In the genomic region with DNA sequence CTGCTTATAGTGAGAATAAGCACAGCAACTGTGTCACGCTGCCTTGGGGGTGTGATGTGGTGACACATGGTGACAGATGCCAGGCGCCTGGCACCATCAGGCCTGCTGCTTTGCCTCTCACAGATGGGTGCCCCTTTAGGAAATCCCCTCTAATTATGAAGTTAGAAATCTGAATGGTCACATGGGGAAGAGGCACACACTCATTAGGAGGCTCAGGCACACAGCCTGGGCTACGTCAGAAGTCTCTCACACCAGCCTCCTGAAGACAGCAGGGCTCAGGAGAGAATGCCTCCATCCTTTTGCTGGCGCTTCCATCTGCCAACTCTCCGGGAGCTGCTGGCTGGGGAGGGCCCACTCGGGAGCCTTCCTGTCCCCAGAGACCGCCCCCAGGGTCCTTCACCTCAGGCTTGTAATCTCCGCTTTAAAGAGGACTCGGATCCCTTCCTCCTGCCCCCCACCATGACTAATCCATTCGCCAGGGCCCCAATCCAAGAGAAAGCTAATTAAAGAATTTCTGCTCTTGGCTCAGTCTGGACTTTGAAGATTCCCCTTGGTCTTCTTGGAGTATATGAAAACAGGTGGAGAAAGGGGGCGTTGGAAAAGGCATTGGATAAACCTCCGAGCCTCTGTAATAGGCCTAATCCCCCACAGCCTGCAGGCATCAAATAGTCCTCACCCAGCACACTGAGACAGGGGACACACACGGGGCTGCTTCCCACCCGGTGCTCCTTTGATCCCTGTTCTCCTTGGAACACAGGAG, we compare ENCODE assay signal across 13 mouse cellular contexts. TPM values are rescaled to one million over a fixed set of nuclear protein-coding genes. Genes with fewer than 3 reads are reported as not detected.
DNase-seq lines count a peak whose midpoint lies in the region; ATAC-seq and TF ChIP-seq lines count a peak whose summit lies in the region.
"Had no signal": no experiment of that assay in that cellular context is flagged by ENCODE, and none has a peak within 500 bp of the region (broad histone marks: within the 10 kb centered on the region; RNA-seq: fewer than 3 reads in every experiment).

No protein-coding gene starts in this region.

- H3K4me2 ChIP-seq in forebrain, embryonic 13.5 days: no peak overlapping the region

- H3K9ac ChIP-seq in forebrain, embryonic 13.5 days: no peak overlapping the region

- intact Hi-C loops in left cerebral cortex, adult 2 months (cut with DNase I): loop anchor here (2.0 to 5.0 kb wide), 2 partner anchors 66 to 84 kb away; no protein-coding TSS in a partner anchor
- intact Hi-C loops in left cerebral cortex, postnatal 14 days (cut with DNase I): no loop called here

- TF ChIP-seq POLR2A in lung, adult 2 months (IDR thresholded peaks at IDR 0.05; ENCODE audit: borderline replicate concordance, extremely low read depth, low read depth, low read length): no peak

- H3K9me3 ChIP-seq in forebrain, embryonic 13.5 days (replicated peaks): no peaks in the 10 kb centered on the region
- H3K9me3 ChIP-seq: megakaryocyte, embryonic 14.5 days had no signal

- no peaks in the 10 kb centered on the region for H3K36me3 ChIP-seq in forebrain, embryonic 13.5 days (ENCODE audit: poor library complexity, severe bottlenecking)

- peaks cover 6% of the 10 kb centered on the region; the same call in 1 of the 2 replicates for H3K27me3 ChIP-seq in forebrain, embryonic 13.5 days

- peaks cover 63% of the 10 kb centered on the region for H3K4me1 ChIP-seq in forebrain, embryonic 13.5 days
- no peaks in the 10 kb centered on the region for H3K4me1 ChIP-seq in lung, adult 2 months (ENCODE audit: control insufficient read depth, insufficient read depth, low read length)

- TF ChIP-seq CTCF in left cerebral cortex, adult 2 months (IDR thresholded peaks at IDR 0.05): no peak
- TF ChIP-seq CTCF in lung, adult 2 months (IDR thresholded peaks at IDR 0.05; ENCODE audit: insufficient read depth, low read length): no peak

- H3K27ac ChIP-seq in left cerebral cortex, adult 2 months: peak overlapping the region; percentile 52
- peak overlapping the region; percentile 89 for H3K27ac ChIP-seq in forebrain, embryonic 13.5 days

- H3K4me3 ChIP-seq in left cerebral cortex, adult 2 months: no peak overlapping the region
- H3K4me3 ChIP-seq in forebrain, embryonic 13.5 days: no peak overlapping the region
- H3K4me3 ChIP-seq in lung, adult 2 months (replicated peaks; ENCODE audit: extremely low read depth, low read depth, low read length): no peak overlapping the region
- H3K4me3 ChIP-seq: megakaryocyte, embryonic 14.5 days had no signal

- DNase-seq in left cerebral cortex, adult 2 months (ENCODE audit: extremely low spot score in 1 of 2, low spot score in 2 of 2): peak in 1 of 2 experiments; percentile 66
- DNase-seq in left cerebral cortex, adult 11 months (ENCODE audit: low spot score): no peak
- DNase-seq in left cerebral cortex, postnatal 14 days (ENCODE audit: low spot score in 2 of 2): peak; percentile 40 to 71
- DNase-seq in retina, postnatal 1 day: peak; percentile 91
- DNase-seq in gastrocnemius, postnatal 10 days: no peak
- DNase-seq in lung, adult 2 months: no peak
- DNase-seq in adrenal gland, postnatal 4 days (ENCODE audit: low spot score in 2 of 2): no peak
- DNase-seq: adrenal gland, postnatal 10 days; gastrocnemius, postnatal 36 days; liver had no signal

- 12% methylated on average over 14 of the region's 14 CpGs for WGBS in forebrain, embryonic 13.5 days
- 68% methylated on average over 14 of the region's 14 CpGs for WGBS in lung, adult 2 months

- ATAC-seq in forebrain, embryonic 13.5 days: peak; percentile 90
- ATAC-seq: intestine, embryonic 16.5 days had no signal

RNA-seq across cellular contexts. Expression of a gene that starts 22.3 kb away (rescaled TPM):
- 10 to 100 TPM; 41.4 to 43.0 TPM for total RNA-seq in left cerebral cortex, adult 2 months (2021)
- 10.4 and 11.3 TPM in 2 replicates for polyA plus RNA-seq in forebrain, embryonic 13.5 days (2015; fragmentation: Nextera tagmentation; extraction: Ambion mirVana)
- 10 to 100 TPM; 33.0 to 35.2 TPM for total RNA-seq in left cerebral cortex, postnatal 14 days (2021)
- total RNA-seq in gastrocnemius, postnatal 10 days (2021): under 1 TPM; 0.61 to 0.99 TPM
- polyA plus RNA-seq in lung, adult 2 months (2012; rRNA removed): 0.29 and 0.40 TPM in 2 replicates
- total RNA-seq in adrenal gland, postnatal 4 days (2021): 1 to 10 TPM; 3.8 to 5.9 TPM

RNA-seq across cellular contexts. Expression of a gene that starts 26.6 kb away (rescaled TPM):
- 10 to 100 TPM; 13.3 to 15.7 TPM for total RNA-seq in left cerebral cortex, adult 2 months (2021)
- 3.3 and 4.4 TPM in 2 replicates for polyA plus RNA-seq in forebrain, embryonic 13.5 days (2015; fragmentation: Nextera tagmentation; extraction: Ambion mirVana)
- total RNA-seq in left cerebral cortex, postnatal 14 days (2021): 10 to 100 TPM in 1 of 2 experiments, 1 to 10 TPM in 1; 8.4 to 11.3 TPM
- total RNA-seq in gastrocnemius, postnatal 10 days (2021): 100 to 1,000 TPM; 201 to 216 TPM
- 42.0 and 44.3 TPM in 2 replicates for polyA plus RNA-seq in lung, adult 2 months (2012; rRNA removed)
- 10 to 100 TPM; 32.4 to 35.0 TPM for total RNA-seq in adrenal gland, postnatal 4 days (2021)

RNA-seq across cellular contexts. Expression of a gene that starts 43.4 kb away (rescaled TPM):
- 100 to 1,000 TPM; 198 to 205 TPM for total RNA-seq in left cerebral cortex, adult 2 months (2021)
- polyA plus RNA-seq in forebrain, embryonic 13.5 days (2015; fragmentation: Nextera tagmentation; extraction: Ambion mirVana): 289 and 311 TPM in 2 replicates
- 100 to 1,000 TPM; 155 to 165 TPM for total RNA-seq in left cerebral cortex, postnatal 14 days (2021)
- 100 to 1,000 TPM in 1 of 2 experiments, 10 to 100 TPM in 1; 98.2 to 100 TPM for total RNA-seq in gastrocnemius, postnatal 10 days (2021)
- polyA plus RNA-seq in lung, adult 2 months (2012; rRNA removed): 25.0 and 31.4 TPM in 2 replicates
- total RNA-seq in adrenal gland, postnatal 4 days (2021): 100 to 1,000 TPM; 115 to 117 TPM

Comparison
In these comparisons a context has a peak if more than half of its experiments do, and no peak if none do; other contexts are left out.
1. DNase-seq: peak in left cerebral cortex, postnatal 14 days (2 of 2) and retina, postnatal 1 day (single experiment); none in left cerebral cortex, adult 11 months (single experiment), gastrocnemius, postnatal 10 days (single experiment), lung, adult 2 months (single experiment) and adrenal gland, postnatal 4 days (0 of 2).
2. RNA of a gene that starts 22.3 kb away (total RNA-seq): 41.4 to 43.0 TPM in left cerebral cortex, adult 2 months and 33.0 to 35.2 TPM in left cerebral cortex, postnatal 14 days; 3.8 to 5.9 TPM in adrenal gland, postnatal 4 days and 0.61 to 0.99 TPM in gastrocnemius, postnatal 10 days; every median in the first group is over 4 times any median in the second.
3. RNA of a gene that starts 26.6 kb away (total RNA-seq): 201 to 216 TPM in gastrocnemius, postnatal 10 days; 32.4 to 35.0 TPM in adrenal gland, postnatal 4 days, 13.3 to 15.7 TPM in left cerebral cortex, adult 2 months and 8.4 to 11.3 TPM in left cerebral cortex, postnatal 14 days; every median in the first group is over 4 times any median in the second.